Mouse (Mus musculus): ENCODE measurements at regions not wholly inside any gene's neighbourhood (a gene's known extent, or its start where the extent isn't known, plus 50 kb on each side); places are given as distances from the start of the nearest gene placed in this dataset.
A peak's percentile ranks its signal among the peaks of the same experiment; 100 is the strongest.

DNA sequence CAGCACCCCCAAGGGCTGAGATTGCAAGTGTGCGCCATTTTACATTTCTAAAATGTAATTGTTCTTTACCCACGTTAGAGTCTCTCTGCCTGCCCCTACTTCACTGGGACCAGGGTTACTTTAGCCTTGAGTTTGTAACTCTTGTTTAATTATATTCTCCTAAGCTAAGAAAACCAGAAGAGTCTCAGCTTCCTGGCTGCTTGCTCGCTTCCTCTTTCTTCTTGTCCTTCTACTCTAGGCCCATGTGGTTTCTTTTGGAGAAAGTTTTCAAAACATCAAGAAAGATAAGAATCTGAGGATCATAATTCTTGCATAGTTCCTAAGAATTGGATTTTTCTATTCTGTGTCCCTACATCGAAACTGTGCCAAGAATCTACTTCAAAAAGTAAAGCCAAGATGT is 228.6 kb downstream of the Tmsb4x start:
- DNase-seq (ENCODE audit: low read depth, low spot score), result no peak

GRCm38 (mm10) chrX:166977029-166977428 is 232.1 kb downstream of the Tmsb4x start:
- no peak for DNase-seq (ENCODE audit: low read depth, low spot score)

DNA sequence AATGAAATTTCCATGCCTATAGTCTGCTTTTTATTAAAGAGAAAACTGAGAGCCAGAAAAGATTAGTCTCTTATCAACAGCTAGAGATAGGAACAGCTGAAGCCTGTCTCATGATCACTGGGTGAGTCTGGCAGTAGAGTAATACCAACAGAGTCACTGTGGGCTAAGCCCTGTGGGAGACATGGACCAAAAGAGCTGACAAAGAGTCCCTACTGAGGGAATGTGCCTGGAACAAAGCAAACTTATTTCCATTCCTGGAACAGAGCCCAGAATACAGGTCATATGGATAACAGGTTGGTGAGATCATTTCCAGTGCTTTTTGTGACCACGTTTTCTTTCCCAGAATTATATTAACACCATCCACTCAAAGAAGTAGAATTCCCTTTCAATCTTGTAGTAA is 237.4 kb downstream of the Tmsb4x start:
- DNase-seq (ENCODE audit: low read depth, low spot score), result no peak

DNA sequence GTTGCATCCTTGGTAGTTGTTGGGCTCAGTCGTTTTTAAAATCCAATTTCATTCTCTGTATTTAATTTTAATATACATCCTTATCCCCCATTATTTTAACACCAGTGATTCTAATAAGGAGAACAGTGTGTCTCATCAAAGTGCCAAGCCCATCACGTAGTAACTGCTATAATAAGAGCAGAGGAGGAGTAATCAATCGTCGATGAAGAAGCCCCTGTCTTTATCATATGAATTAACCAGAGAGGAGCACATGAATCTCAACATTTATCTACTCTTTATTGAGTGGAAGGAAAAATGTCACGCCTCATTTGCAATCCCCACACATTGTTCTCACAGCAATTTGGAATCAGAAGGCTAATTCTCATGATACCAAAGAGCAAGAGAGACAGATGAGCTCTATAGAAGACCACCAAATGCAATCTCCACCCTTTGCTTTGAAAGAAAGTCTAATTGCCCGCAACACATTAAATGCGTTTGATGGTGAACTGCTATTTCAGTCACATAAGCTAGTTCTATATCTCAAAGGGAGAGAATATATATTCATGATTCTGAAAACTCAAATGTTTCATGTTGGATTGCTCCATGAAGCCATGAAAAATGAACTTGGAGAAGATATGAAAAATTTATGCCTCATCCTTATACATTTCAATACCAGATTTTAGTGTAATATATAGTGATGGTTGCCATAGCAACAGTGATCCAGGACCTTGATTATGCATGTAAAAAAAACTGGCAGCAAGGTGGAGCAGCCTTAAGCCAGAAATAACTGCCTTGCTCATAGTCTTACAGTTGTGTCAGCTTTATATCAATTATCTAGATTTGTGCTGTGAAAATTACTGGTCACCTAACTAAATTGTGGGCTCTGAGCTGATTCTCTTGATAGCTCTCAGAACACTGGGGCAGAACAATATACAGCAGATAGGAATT is 244.2 kb downstream of the Tmsb4x start:
- no peak for DNase-seq (ENCODE audit: low read depth, low spot score)

DNA sequence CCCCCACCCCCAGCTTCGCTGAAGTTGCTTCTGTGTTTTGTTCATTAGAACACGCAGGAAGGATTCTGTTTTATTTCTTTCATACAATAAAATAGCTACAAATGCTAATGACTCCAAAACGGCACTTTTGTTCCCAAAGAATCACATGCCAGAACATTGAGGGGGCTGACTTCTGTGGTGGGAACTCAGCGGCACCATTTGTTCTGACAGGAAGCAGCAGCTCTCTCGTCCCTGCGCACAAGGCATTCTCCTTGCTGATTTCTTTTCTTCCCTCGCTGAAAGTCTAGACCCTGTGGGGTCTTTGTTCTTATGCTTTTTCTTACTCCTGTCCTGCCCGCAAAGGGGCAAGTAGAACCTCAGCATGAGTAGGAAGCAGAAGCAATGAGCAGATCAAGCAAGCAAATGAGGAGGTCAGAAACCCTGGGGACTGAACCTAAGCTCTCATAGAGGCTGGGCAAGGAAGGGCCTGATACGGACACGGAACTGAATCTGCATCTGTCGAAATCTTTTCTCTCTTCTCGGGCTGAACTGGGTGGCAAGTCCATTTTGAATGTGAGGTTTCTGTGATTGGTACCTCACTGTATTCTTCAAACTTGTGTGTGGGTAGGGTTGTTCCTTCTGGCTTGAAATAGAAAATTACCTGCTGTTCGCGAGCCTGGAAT is 256.5 kb downstream of the Tmsb4x start:
- DNase-seq (ENCODE audit: low read depth, low spot score), result peak; percentile 1

DNA sequence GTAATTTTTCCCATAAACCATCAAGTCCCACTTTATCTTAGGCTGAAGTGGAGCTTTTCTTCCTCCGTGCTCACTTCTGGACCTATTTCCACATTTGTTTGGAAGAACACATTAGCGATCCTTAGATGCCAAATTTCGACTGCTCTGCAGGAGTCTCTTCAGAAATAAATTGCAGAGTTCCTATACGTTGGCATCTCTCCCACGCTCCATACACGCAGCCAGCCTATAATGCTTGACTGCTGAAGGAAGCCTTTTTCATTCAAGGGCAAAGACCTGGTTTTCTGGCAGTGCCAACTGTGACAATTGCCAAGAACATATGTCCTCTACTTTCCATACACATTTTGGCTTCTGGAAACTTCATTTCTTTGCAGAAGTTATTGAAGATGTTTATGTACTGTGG is 258.1 kb downstream of the Tmsb4x start:
- DNase-seq (ENCODE audit: low read depth, low spot score), result no peak

GRCm38 (mm10) chrX:166945915-166946314 is 263.2 kb downstream of the Tmsb4x start:
- DNase-seq (ENCODE audit: low read depth, low spot score), result no peak

DNA sequence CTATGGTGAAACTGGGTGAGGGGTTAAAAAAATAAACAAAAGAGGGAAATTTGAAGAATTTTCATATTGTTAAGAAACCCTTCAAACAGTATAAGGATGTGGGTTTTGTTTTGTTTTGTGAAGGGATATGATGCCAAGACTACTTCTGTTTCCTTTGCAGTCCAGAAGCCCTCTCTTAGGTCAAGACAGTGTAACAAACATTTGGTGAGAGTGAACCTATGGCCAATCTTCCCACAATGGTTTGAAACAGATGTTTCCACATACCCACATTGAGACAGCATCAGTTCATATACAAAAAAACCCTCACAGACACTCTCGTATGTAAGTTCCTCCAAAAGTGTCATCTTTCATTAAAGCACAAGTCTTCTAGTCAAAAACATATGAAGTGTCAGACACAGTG is 263.6 kb downstream of the Tmsb4x start:
- DNase-seq (ENCODE audit: low read depth, low spot score), result no peak

GRCm38 (mm10) chrX:166933766-166934165 is 275.3 kb downstream of the Tmsb4x start:
- no peak for DNase-seq (ENCODE audit: low read depth, low spot score)

DNA sequence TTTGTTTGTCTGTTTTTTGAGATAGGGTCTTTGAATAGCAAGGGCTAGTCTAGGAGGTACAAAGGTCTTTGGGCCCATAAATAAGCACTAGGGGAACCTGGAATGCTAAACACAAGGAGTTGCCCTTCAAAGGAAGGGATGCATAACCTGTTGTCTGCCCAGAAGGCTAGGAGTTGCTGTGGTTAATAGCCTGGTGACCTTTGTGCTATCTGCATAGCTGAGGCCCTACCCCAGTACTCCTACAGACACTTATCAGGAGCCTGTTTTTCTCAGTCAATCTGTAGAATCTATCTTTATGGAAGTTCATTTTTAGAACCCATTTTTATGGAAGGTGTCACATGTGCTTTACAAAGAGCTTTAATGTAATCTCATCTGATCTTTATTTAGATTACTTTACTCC is 276.6 kb downstream of the Tmsb4x start:
- DNase-seq (ENCODE audit: low read depth, low spot score), result no peak

GRCm38 (mm10) chrX:166931048-166931447 is 278.1 kb downstream of the Tmsb4x start:
- no peak for DNase-seq (ENCODE audit: low read depth, low spot score)

- DNase-seq (ENCODE audit: low read depth, low spot score), result no peak
Measured at GRCm38 (mm10) chrX:166929716-166930420, 279.2 kb downstream of the Tmsb4x start.

DNA sequence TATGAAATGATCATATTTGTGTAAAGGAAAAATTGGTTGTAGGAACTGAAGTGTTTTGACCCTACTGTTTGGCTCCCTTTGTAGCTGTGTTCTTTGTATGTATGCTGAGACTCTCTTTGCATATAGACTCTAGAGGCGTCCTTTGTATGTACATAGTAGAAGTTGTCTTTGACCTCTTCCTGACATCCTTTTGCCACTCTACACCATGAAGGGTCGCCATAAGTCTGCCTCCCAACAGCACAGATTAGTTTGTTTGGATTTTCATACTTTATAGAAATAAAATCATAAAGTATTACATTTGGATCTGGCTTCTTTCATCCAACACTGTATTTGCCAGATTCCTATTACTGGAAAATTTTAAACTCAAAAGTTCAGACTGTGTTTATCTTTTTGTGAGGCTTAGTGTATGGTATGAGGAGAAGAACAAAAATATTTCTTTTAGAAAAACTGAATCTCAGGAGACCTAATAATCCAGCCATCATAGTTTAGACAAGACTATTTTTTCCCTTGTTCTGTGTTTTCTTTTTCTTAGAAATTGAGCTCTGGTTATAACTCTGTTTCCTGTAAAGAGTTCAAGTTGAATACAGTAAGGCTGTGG is 293.7 kb downstream of the Tmsb4x start:
- no peak for DNase-seq (ENCODE audit: low read depth, low spot score)

DNA sequence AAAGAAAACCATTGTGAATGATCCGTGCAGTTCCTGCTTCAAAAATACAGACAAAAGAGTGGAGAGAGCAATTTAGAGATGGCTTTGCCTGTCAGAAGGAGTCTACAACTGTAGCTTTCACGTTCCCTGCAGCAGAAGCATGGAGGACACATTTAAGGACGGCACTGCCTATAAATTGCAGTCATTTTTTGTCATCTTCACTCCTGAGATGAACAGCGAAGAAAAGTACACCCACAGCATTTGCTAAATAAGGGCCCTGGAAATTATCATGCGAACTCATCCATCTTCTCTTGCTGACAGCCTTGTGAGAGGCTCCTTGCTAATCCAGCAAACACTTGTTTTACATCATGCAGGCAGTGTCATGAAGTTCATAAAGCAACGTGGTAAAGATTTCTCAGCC is 302.5 kb downstream of the Tmsb4x start:
- no peak for DNase-seq (ENCODE audit: low read depth, low spot score)

DNA sequence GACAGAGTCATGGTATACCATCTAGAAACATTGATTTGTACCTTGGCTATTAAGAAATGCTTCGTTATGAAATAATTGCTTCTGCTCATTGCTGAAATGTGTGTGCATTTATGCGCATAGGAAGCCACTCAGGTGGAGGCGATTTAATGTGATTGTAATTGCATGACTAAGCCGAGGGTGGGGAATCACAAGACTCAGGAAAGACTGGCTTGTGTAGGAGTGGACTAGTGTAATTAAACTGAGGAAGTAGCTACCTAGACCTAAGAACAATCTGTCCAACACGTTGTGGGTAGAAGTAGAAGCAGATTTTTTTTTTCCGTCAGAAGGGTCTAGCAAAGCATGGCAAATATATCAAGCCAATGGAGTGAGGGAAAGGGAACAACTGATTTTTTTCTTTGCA is 308.4 kb downstream of the Tmsb4x start:
- DNase-seq (ENCODE audit: low read depth, low spot score), result no peak

GRCm38 (mm10) chrX:166895199-166895598 is 309.7 kb upstream of the Egfl6 start:
- DNase-seq (ENCODE audit: low read depth, low spot score), result no peak

GRCm38 (mm10) chrX:166886417-166886816 is 300.9 kb upstream of the Egfl6 start:
- DNase-seq (ENCODE audit: low read depth, low spot score), result no peak

- DNase-seq (ENCODE audit: low read depth, low spot score), result no peak
Measured at GRCm38 (mm10) chrX:166869515-166869914, 284.0 kb upstream of the Egfl6 start.

GRCm38 (mm10) chrX:166867692-166868091 is 282.2 kb upstream of the Egfl6 start:
- no peak for DNase-seq (ENCODE audit: low read depth, low spot score)

All from CD4-positive helper T cell, adult 2 months (primary cell).